Comparison of ENCODE assay signal across 8 mouse cellular contexts in genomic region chr11:40763395-40763794, GRCm38 (mm10). TPM values are rescaled to one million over a fixed set of nuclear protein-coding genes. Genes with fewer than 3 reads are reported as not detected.
DNase-seq lines count a peak whose midpoint lies in the region; ATAC-seq lines count a peak whose summit lies in the region.

No protein-coding gene starts in this region.

- no peaks in the 10 kb centered on the region for H3K9me3 ChIP-seq in forebrain, embryonic 14.5 days (replicated peaks; ENCODE audit: control insufficient read depth, low read length)
- H3K9me3 ChIP-seq in forebrain, embryonic 12.5 days, result no peaks in the 10 kb centered on the region
- no peaks in the 10 kb centered on the region for H3K9me3 ChIP-seq in midbrain, embryonic 16.5 days (replicated peaks; ENCODE audit: control insufficient read depth, low read length, poor library complexity, severe bottlenecking)

- H3K36me3 ChIP-seq in forebrain, embryonic 14.5 days (ENCODE audit: control insufficient read depth, insufficient read depth, low read length), result no peaks in the 10 kb centered on the region
- no peaks in the 10 kb centered on the region for H3K36me3 ChIP-seq in forebrain, embryonic 12.5 days (replicated peaks)
- H3K36me3 ChIP-seq in midbrain, embryonic 16.5 days (ENCODE audit: control insufficient read depth, insufficient read depth, low read length), result no peaks in the 10 kb centered on the region

- 0 out of 2 replicates have a peak, but pooled peaks have one; percentile 32 for ATAC-seq in forebrain, embryonic 14.5 days
- ATAC-seq in forebrain, embryonic 12.5 days (ENCODE audit: low FRiP score), result no peak
- peak; percentile 94 for ATAC-seq in inflammation-experienced regulatory T-cells, adult 6 months
- no peak for ATAC-seq in midbrain, embryonic 16.5 days

- H3K9ac ChIP-seq in forebrain, embryonic 14.5 days (ENCODE audit: low read length), result no peak overlapping the region
- H3K9ac ChIP-seq in forebrain, embryonic 12.5 days, result no peak overlapping the region
- no peak overlapping the region for H3K9ac ChIP-seq in midbrain, embryonic 16.5 days (ENCODE audit: low read depth, low read length)

- no peak for DNase-seq in forebrain, embryonic 14.5 days (ENCODE audit: low spot score)
- DNase-seq in urinary bladder, postnatal 14 days (ENCODE audit: low spot score), result peak; percentile 8
- DNase-seq in urinary bladder, postnatal 10 days (ENCODE audit: low spot score), result no peak
- peak; percentile 23 for DNase-seq in thymus, postnatal 4 days
- no peak for DNase-seq in neural tube, embryonic 10.5 days (ENCODE audit: extremely low spot score, low spot score)

- H3K27me3 ChIP-seq in forebrain, embryonic 14.5 days (replicated peaks; ENCODE audit: control insufficient read depth, insufficient read depth, low read length), result no peaks in the 10 kb centered on the region
- H3K27me3 ChIP-seq in forebrain, embryonic 12.5 days, result no peaks in the 10 kb centered on the region
- H3K27me3 ChIP-seq in midbrain, embryonic 16.5 days (ENCODE audit: control insufficient read depth, insufficient read depth, low read depth, low read length), result no peaks in the 10 kb centered on the region

- H3K27ac ChIP-seq in forebrain, embryonic 14.5 days (ENCODE audit: low read depth, low read length), result no peak overlapping the region
- H3K27ac ChIP-seq in forebrain, embryonic 12.5 days, result no peak overlapping the region
- H3K27ac ChIP-seq in midbrain, embryonic 16.5 days (ENCODE audit: low read length), result no peak overlapping the region

- WGBS in forebrain, embryonic 14.5 days, result 26% methylated on average over 2 of the region's 2 CpGs
- WGBS in forebrain, embryonic 12.5 days, result 50% methylated on average over 2 of the region's 2 CpGs
- WGBS in midbrain, embryonic 16.5 days, result 41% methylated on average over 2 of the region's 2 CpGs

- no peak overlapping the region for H3K4me2 ChIP-seq in forebrain, embryonic 14.5 days (ENCODE audit: low read length)
- no peak overlapping the region for H3K4me2 ChIP-seq in forebrain, embryonic 12.5 days
- H3K4me2 ChIP-seq in midbrain, embryonic 16.5 days (ENCODE audit: low read length), result no peak overlapping the region

- no peak overlapping the region for H3K4me3 ChIP-seq in forebrain, embryonic 14.5 days (ENCODE audit: low read depth, low read length)
- H3K4me3 ChIP-seq in forebrain, embryonic 12.5 days (replicated peaks), result no peak overlapping the region
- no peak overlapping the region for H3K4me3 ChIP-seq in midbrain, embryonic 16.5 days (ENCODE audit: low read depth, low read length)

- no peaks in the 10 kb centered on the region for H3K4me1 ChIP-seq in forebrain, embryonic 14.5 days (ENCODE audit: control insufficient read depth, insufficient read depth, low read length)
- no peaks in the 10 kb centered on the region for H3K4me1 ChIP-seq in forebrain, embryonic 12.5 days
- H3K4me1 ChIP-seq in midbrain, embryonic 16.5 days (ENCODE audit: control insufficient read depth, insufficient read depth, low read length), result no peaks in the 10 kb centered on the region

RNA-seq across cellular contexts. Expression of gene Ccng1, which starts 8.3 kb away (rescaled TPM):
- polyA plus RNA-seq in forebrain, embryonic 14.5 days (2014; fragmentation: Nextera tagmentation; extraction: Ambion mirVana), result 31.7 and 39.0 TPM in 2 replicates
- polyA plus RNA-seq in forebrain, embryonic 12.5 days (2016; fragmentation: Nextera tagmentation; extraction: Ambion mirVana), result 35.4 and 37.7 TPM in 2 replicates
- 100 to 1,000 TPM in 1 of 3 experiments, 10 to 100 TPM in 2; 54.7 to 149 (median 61.1) TPM for polyA plus RNA-seq in inflammation-experienced regulatory T-cells, adult 6 months (2017; shearing (Covaris generic))
- polyA plus RNA-seq in midbrain, embryonic 16.5 days (2015; fragmentation: Nextera tagmentation; extraction: Ambion mirVana), result 39.2 and 39.8 TPM in 2 replicates

RNA-seq across cellular contexts. Expression of gene Nudcd2, which starts 29.9 kb away (rescaled TPM):
- polyA plus RNA-seq in forebrain, embryonic 14.5 days (2014; fragmentation: Nextera tagmentation; extraction: Ambion mirVana), result 87.3 and 98.2 TPM in 2 replicates
- 151 and 171 TPM in 2 replicates for polyA plus RNA-seq in forebrain, embryonic 12.5 days (2016; fragmentation: Nextera tagmentation; extraction: Ambion mirVana)
- 10 to 100 TPM; 39.3 to 75.1 (median 40.0) TPM for polyA plus RNA-seq in inflammation-experienced regulatory T-cells, adult 6 months (2017; shearing (Covaris generic))
- 49.3 and 55.0 TPM in 2 replicates for polyA plus RNA-seq in midbrain, embryonic 16.5 days (2015; fragmentation: Nextera tagmentation; extraction: Ambion mirVana)

RNA-seq across cellular contexts. Expression of gene Hmmr, which starts 30.2 kb away (rescaled TPM):
- polyA plus RNA-seq in forebrain, embryonic 14.5 days (2014; fragmentation: Nextera tagmentation; extraction: Ambion mirVana), result 21.0 and 21.1 TPM in 2 replicates
- 64.3 and 68.3 TPM in 2 replicates for polyA plus RNA-seq in forebrain, embryonic 12.5 days (2016; fragmentation: Nextera tagmentation; extraction: Ambion mirVana)
- 10 to 100 TPM in 1 of 3 experiments, 1 to 10 TPM in 2; 2.8 to 46.9 (median 4.5) TPM for polyA plus RNA-seq in inflammation-experienced regulatory T-cells, adult 6 months (2017; shearing (Covaris generic))
- polyA plus RNA-seq in midbrain, embryonic 16.5 days (2015; fragmentation: Nextera tagmentation; extraction: Ambion mirVana), result 3.6 and 4.8 TPM in 2 replicates

Comparison
In these comparisons a context has a peak if more than half of its experiments do, and no peak if none do; other contexts are left out.
1. ATAC-seq: peak in forebrain, embryonic 14.5 days (single experiment) and inflammation-experienced regulatory T-cells, adult 6 months (single experiment); none in forebrain, embryonic 12.5 days (single experiment) and midbrain, embryonic 16.5 days (single experiment).
2. DNase-seq: peak in urinary bladder, postnatal 14 days (single experiment) and thymus, postnatal 4 days (single experiment); none in forebrain, embryonic 14.5 days (single experiment), urinary bladder, postnatal 10 days (single experiment) and neural tube, embryonic 10.5 days (single experiment).